Mouse (Mus musculus) bone marrow, adult 2 months (tissue): ENCODE measurements around the gene Nt5c2.

Experiments
- CTCF ChIP-seq: fragments of 200-500 bp; IDR thresholded peaks from 2 replicates; pipeline ENCODE4 v1.5.1; 2011; ENCODE audit warnings: low read length, control low read depth; ENCODE audit not compliant: control insufficient read depth, insufficient read depth
- POLR2A ChIP-seq: fragments of 200-500 bp; IDR thresholded peaks from 2 replicates; pipeline ENCODE4 v1.6.1; 2011; ENCODE audit warnings: low read depth, mild to moderate bottlenecking, control low read depth, low read length, borderline replicate concordance; ENCODE audit not compliant: control insufficient read depth

DNA sequence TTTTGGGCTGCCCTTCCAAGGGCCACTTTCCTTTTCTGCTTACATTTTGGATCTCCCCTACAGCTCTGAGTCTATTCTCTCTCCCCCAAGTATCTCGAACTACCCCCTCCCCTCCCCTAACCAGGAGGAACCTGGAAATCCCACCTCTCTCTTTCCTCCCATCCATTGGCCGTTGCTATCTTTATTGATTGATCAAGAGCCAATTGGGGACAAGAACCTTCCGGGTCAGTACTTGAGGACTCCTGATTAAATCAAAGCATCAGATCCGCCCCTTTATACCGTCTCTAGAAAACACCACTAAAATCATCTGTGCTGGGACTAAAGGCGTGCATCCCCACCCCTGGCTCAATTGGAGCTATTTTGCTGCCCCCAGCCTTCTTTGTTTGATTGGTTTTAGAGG is 33.5 kb downstream of the Nt5c2 start:
- no peak for TF ChIP-seq CTCF
- TF ChIP-seq POLR2A = no peak
